Mouse (Mus musculus) liver, postnatal 0 days (tissue): ENCODE measurements around the gene Cyp3a16. TPM values are rescaled to one million over a fixed set of nuclear protein-coding genes. Genes with fewer than 3 reads are reported as not detected.
"Not testable (repeated sequence)": the region's sequence is repeated elsewhere in the genome, so short reads cannot be mapped to it uniquely, and the experiment has no call there.

Experiments used
- ATAC-seq: fragments of 200-750 bp; cut with Nextera tagmentation; 2 replicates; pipeline ENCODE4 v1.8.0; 2017; ENCODE audit warnings: mild to moderate bottlenecking, moderate library complexity
- DNase-seq: peaks from one replicate; pipeline ENCODE4 v3.0.0-alpha.2; 2016
- H3K27ac ChIP-seq: fragments of 300-500 bp; sonication (generic); 2 replicates; pipeline ENCODE4 v1.5.1; 2014; ENCODE audit warnings: antibody characterized with exemption, moderate library complexity, mild to moderate bottlenecking, low read depth
- H3K27me3 ChIP-seq: fragments of 300-500 bp; sonication (generic); 2 replicates; pipeline ENCODE4 v1.6.1; 2014; ENCODE audit warnings: low read length, control low read depth, mixed read lengths; ENCODE audit not compliant: insufficient read depth
- H3K36me3 ChIP-seq: fragments of 300-500 bp; sonication (generic); replicated peaks from 2 replicates; pipeline ENCODE4 v1.6.1; 2014; ENCODE audit warnings: mild to moderate bottlenecking, control low read depth, low read length, moderate library complexity, mixed read lengths; ENCODE audit not compliant: insufficient read depth
- H3K4me1 ChIP-seq: fragments of 300-500 bp; sonication (generic); 2 replicates; pipeline ENCODE4 v1.6.1; 2014; ENCODE audit warnings: antibody characterized with exemption, mild to moderate bottlenecking, control low read depth; ENCODE audit not compliant: insufficient read depth
- H3K4me2 ChIP-seq: fragments of 300-500 bp; sonication (generic); 2 replicates; pipeline ENCODE4 v1.6.1; 2014; ENCODE audit warnings: low read depth, mild to moderate bottlenecking, low read length, moderate library complexity, mixed read lengths
- H3K4me3 ChIP-seq: fragments of 300-500 bp; sonication (generic); 2 replicates; pipeline ENCODE4 v1.5.1; 2014; ENCODE audit warnings: low read depth, low read length
- H3K9ac ChIP-seq: fragments of 300-500 bp; sonication (generic); replicated peaks from 2 replicates; pipeline ENCODE4 v1.6.1; 2014; ENCODE audit warnings: mild to moderate bottlenecking, moderate library complexity
- H3K9me3 ChIP-seq: fragments of 300-500 bp; sonication (generic); 2 replicates; pipeline ENCODE4 v1.6.1; 2016; ENCODE audit warnings: mild to moderate bottlenecking, control low read depth, low read length, mixed read lengths
- CTCF ChIP-seq: sonication (generic); IDR thresholded peaks from 2 replicates; pipeline ENCODE4 v1.5.1; 2016; ENCODE audit warnings: antibody characterized with exemption, low read depth
- EP300 ChIP-seq: IDR thresholded peaks from 2 replicates; pipeline ENCODE4 v1.6.1; 2016; ENCODE audit warnings: antibody characterized with exemption, low read depth, mild to moderate bottlenecking
- WGBS: fragments of 180-500 bp; shearing (Covaris S2); extraction: QIAGEN DNeasy Blood & Tissue Kit; methylation state at CpG from one replicate; pipeline ENCODE4 v1.1.7; 2014; ENCODE audit not compliant: insufficient replicate concordance; 5-methylcytosine and 5-hydroxymethylcytosine counted together
- polyA plus RNA-seq: library from polyadenylated mRNA; unstranded; fragments of >200 nt; fragmentation: Nextera tagmentation; extraction: Ambion mirVana; gene quantifications from 2 replicates; pipeline ENCODE4 v1.2.1, GENCODE M21; 2015

Cyp3a16 gene
- polyA plus RNA-seq, 1 experiment from 2014 or later = 36.6 TPM

GRCm38 (mm10) chr5:145431004-145431403 is 38.5 kb downstream of the Cyp3a16 start:
- Histone ChIP-seq H3K4me2 (no peak overlapping the region), H3K27me3 (no peaks in the 10 kb centered on the region), H3K36me3 (no peaks in the 10 kb centered on the region), H3K9ac (no peak overlapping the region), H3K4me1 (no peaks in the 10 kb centered on the region), H3K4me3 (no peak overlapping the region), H3K9me3 (no peaks in the 10 kb centered on the region), H3K27ac (no peak overlapping the region)
- TF ChIP-seq CTCF = no peak
- TF ChIP-seq EP300 = peak; percentile 77
- no peak for DNase-seq
- peak; percentile 86 for ATAC-seq

GRCm38 (mm10) chr5:145422287-145422686 is 47.2 kb downstream of the Cyp3a16 start:
- no peak overlapping the region for H3K9ac ChIP-seq
- H3K4me2 ChIP-seq = no peak overlapping the region
- 46% methylated on average over 1 of the region's 1 CpGs for WGBS
- H3K27ac ChIP-seq = 0 out of 2 replicates have a peak overlapping the region, but pooled peaks have one; percentile 22
- peak; percentile 87 for ATAC-seq
- H3K4me1 ChIP-seq = no peaks in the 10 kb centered on the region
- H3K27me3 ChIP-seq = no peaks in the 10 kb centered on the region
- H3K9me3 ChIP-seq = no peaks in the 10 kb centered on the region
- no peaks in the 10 kb centered on the region for H3K36me3 ChIP-seq
- no peak overlapping the region for H3K4me3 ChIP-seq
- DNase-seq = peak; percentile 17
- TF ChIP-seq CTCF = no peak
- TF ChIP-seq EP300 = no peak

- H3K27ac ChIP-seq, H3K36me3 ChIP-seq, H3K9ac ChIP-seq, H3K27me3 ChIP-seq, DNase-seq, H3K4me1 ChIP-seq, ATAC-seq, H3K4me2 ChIP-seq, H3K4me3 ChIP-seq: not testable (repeated sequence)
- WGBS = 73% methylated on average over 9 of the region's 9 CpGs
- H3K9me3 ChIP-seq = peaks cover 11% of the 10 kb centered on the region
These were observed 54.1 kb downstream of the Cyp3a16 start for GRCm38 (mm10) chr5:145415416-145415815.

Other genes starting within 250 kb of the Cyp3a16 start
- 25.4 and 27.4 TPM in 2 replicates for gene Zfp655, start 238.0 kb downstream of the Cyp3a16 start, polyA plus RNA-seq
- 0.22 and 0.25 TPM in 2 replicates for gene Zscan25, start 189.2 kb downstream of the Cyp3a16 start, polyA plus RNA-seq
- 1.0 and 1.2 TPM in 2 replicates for gene Cyp3a57, start 124.4 kb downstream of the Cyp3a16 start, polyA plus RNA-seq
- gene Cyp3a41b, start 115.0 kb upstream of the Cyp3a16 start, polyA plus RNA-seq = 0.96 and 2.0 TPM in 2 replicates